Mouse (Mus musculus): Measurements from ENCODE around the gene Macrod2.
"Not testable (repeated sequence)": the region's sequence is repeated elsewhere in the genome, so short reads cannot be mapped to it uniquely, and the experiment has no call there.

The Macrod2 gene

DNA sequence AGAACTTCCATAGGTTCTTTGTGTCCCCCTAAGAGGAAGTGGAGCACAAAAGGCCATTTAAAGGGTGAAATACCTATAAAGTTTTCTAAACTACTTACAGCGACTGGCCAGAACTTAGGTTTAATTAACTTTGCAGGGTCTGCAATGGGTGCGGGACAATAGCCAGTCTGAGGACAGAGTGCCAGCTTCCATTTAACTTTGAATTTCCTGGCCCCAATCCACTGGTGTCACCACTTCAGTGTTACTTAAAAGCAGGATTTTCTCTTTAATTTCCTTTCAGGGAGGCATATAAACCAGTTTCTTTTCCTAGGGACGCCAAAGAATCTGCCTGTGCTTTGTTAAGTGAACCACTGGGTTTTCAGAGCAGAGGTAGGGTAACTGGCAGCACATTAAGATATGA is 303.5 kb downstream of the Macrod2 start:
- no peak for DNase-seq (ENCODE audit: extremely low read depth, low read depth)

- no peak for DNase-seq (ENCODE audit: extremely low read depth, low read depth)
These were observed 308.3 kb downstream of the Macrod2 start for GRCm38 (mm10) chr2:140703377-140703776.

DNA sequence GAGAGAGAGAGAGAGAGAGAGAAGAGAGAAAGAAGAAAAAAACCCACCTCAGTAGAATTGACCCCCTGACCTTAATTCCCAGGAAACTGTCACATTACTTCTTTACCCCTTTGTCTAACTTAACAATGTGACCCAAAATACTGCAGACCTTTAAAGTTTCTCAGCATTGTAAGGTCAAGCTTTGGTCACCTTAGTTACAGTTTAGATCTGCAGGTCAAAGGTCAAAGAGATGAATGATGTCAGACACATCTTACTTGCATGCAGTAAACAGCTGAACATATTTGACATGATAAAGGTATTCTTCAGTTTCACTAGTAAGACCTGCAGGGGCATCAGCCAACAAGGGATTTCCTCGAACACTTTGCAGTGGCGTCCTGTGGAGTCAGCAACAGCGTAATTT is 309.0 kb downstream of the Macrod2 start:
- no peak for DNase-seq (ENCODE audit: extremely low read depth, low read depth)

DNA sequence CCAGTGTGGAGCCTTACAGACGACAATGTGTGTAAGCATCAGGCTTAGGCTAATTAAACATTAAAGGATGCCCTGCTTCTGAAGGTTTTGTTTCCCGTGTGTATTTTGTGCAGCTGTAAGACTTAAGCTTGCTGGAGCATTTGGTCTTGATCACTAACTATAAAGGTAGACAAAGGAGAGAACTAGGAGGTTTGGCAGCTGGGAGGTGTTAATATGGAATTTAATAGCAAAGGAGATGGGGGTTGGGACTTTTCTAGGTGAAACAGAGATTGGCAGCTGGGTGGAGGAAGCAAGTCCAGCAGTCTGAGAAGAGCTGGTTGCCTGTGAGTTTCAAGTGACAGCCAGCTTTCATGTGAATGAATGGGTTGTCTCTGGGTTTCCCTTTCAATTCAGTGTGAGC is 310.2 kb downstream of the Macrod2 start:
- DNase-seq (ENCODE audit: extremely low read depth, low read depth), result no peak

DNA sequence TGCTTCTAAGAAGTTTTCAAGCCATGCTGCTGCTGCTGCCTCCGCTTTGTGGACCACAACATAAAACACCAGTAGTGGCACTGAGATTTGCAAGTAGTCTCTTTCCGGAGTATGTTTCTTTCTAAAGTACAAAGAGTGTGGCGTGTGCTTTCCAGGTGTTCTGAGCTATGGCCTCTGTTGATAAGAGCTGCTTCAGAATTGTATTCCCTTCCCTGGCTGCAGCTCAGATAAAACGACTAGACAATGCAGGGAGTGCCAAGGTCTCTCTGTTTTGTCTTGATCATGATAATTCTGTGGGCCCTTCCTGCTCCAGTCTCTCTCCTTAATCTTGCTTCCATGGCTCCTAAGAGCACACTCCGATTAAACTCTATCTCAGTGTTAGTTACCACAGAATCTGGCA is 312.4 kb downstream of the Macrod2 start:
- no peak for DNase-seq (ENCODE audit: extremely low read depth, low read depth)

- DNase-seq (ENCODE audit: extremely low read depth, low read depth), result no peak
These were observed 320.7 kb downstream of the Macrod2 start for GRCm38 (mm10) chr2:140715822-140716221.

- DNase-seq (ENCODE audit: extremely low read depth, low read depth), result no peak
These were observed 322.3 kb downstream of the Macrod2 start for GRCm38 (mm10) chr2:140717407-140717806.

- no peak for DNase-seq (ENCODE audit: extremely low read depth, low read depth)
These were observed 337.6 kb downstream of the Macrod2 start for GRCm38 (mm10) chr2:140732616-140733183.

DNA sequence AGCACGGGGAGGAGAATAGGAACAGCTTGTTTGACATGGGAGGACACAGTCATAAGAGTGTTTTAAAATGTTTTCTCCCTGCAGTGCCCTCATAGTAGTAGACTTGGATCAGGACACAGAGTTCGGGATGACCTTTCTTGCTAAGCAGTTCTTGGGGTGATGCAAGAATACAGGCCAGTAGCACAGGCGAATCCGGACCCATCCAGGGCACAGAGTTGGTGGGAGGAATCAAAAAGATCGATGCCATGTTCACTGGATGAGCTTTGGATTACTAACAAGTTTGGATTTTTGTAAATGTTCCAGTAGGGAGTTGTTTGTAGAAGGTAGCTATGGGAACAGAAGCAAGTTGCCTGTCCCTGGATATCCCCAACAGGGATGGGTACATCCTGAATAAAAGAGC is 345.4 kb downstream of the Macrod2 start:
- no peak for DNase-seq (ENCODE audit: extremely low read depth, low read depth)

DNA sequence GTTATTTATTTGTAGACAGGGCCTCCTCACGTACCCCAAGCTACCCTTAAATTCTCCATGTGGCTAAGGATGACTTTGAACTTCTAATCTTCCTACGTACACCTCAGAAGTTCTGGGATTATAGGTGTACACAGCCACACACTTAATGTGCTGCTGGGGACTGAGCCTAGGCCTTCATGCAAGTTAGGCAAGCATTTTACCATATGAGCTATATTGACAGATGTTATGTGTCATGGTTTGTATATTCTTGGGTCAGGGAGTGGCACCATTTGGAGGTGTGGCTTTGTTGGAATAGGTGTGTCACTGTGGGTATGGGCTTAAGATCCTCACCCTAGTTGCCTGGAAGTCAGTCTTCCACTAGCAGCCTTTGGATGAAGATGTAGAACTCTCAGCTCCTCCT is 347.8 kb downstream of the Macrod2 start:
- not testable (repeated sequence) for DNase-seq (ENCODE audit: extremely low read depth, low read depth)

- DNase-seq (ENCODE audit: extremely low read depth, low read depth), result no peak
These were observed 363.8 kb downstream of the Macrod2 start for GRCm38 (mm10) chr2:140758881-140759280.

DNA sequence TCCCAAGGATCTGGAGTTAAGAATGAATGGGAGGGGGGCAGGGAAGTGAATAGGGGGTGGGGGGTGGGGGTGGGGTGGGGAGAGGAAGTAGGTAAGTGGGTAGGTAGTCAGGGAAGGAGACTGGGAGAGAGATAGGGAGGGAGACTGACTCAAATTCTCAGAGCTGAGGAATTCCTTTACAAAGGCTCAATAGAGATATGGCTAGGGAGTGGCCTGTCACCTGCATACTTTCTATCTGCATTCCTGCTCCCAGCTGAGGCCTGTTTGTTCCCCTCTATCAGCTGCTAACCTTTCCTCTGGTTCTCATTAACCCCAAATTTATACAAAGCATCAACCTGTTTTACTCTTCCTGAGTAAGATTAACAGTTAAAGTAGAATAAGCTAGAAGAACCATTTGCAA is 364.6 kb downstream of the Macrod2 start:
- DNase-seq (ENCODE audit: extremely low read depth, low read depth), result no peak

DNA sequence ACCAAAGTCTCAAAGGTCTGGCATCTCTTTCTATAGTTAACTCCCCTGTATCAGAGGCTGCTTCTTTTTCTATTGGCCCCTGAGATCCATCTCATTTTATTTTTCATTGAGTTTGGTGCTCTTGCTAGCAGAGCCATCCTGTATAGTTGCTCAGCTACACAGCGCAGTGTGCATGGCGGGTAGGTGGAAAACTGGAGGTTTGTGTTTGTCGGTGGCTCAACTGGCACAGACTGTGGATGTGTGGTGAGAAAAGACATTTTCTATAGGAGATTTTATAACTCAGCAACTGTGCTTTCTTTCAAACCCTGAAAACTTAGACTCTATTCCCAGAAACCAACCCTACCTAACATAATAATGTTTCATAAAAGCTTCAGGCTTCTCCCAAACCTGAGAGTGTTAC is 365.0 kb downstream of the Macrod2 start:
- DNase-seq (ENCODE audit: extremely low read depth, low read depth), result no peak

DNA sequence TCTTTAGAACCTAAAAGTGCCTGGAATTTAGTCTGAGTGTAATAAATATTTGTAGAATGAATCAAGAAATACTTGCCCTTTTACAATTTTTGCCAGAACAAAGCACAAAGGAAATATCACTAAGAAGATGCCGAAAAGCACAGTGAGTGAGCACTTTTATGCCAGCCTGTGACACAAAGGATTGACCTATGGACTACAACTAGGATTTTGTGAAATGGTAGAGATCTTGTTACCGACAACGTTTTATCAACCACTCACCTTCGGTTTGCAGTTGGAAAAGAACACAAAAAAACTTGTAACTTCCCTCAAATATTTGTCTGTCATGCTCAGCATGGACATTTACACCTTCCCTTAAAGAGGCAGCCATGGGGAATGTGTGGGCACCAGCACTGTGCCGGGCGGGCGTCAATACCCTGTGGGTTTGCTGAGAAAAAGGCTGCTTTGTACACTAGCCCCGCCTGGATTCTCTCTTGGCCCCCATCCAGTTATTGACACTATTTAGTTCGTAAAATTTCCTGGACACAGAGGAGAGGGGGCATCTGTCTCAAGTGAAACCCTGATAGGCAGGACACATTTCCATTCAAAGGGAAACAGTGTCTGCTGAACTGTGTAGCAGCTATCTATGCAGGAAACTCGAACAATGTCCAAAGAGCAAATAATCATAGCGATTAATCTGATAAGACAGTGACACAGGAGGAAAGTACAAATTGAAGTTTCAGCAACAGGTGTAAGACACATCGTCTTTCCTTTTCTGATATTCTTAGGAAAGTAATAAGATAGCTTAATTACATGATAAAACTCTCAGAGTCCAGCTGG is 368.2 kb downstream of the Macrod2 start:
- DNase-seq (ENCODE audit: extremely low read depth, low read depth), result no peak

DNA sequence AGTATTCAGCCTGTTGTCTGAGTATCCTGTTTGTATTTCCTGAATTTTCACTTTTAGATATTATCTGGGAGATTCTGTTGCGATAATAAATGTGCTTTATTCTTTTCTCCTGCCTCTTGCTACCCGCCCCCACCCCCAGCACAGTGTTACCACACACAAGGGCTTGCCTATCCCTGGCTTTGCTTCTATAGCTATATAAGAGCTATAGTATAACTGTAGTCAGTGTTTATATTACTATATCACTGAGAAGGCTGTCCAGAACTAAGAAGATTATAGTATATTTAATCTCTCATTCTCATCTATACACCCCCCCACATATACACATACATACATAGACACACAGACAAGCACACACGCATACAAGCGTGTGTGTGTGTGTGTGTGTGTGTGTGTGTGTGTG is 374.4 kb downstream of the Macrod2 start:
- no peak for DNase-seq (ENCODE audit: extremely low read depth, low read depth)

- no peak for DNase-seq (ENCODE audit: extremely low read depth, low read depth)
These were observed 377.7 kb downstream of the Macrod2 start for GRCm38 (mm10) chr2:140772825-140773224.

DNA sequence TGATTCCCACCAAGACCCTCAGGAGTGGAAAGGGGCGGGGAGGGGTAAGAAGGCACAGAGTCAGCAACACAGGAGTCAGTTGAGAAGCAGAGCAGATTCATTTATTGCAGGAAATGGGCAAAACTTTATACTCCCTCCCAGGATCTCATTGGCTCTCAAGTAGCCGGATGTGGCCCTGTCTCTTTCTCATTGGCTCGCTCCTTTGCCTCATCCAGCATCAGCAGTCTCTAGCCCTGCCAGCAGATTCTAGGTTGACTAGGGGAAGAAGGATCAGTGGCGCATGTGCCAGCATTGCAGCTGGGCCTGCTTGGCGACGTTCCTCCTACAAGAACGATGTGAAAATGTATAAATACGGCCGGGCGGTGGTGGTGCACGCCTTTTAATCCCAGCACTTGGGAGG is 378.3 kb downstream of the Macrod2 start:
- DNase-seq (ENCODE audit: extremely low read depth, low read depth), result no peak

GRCm38 (mm10) chr2:140774808-140775370 is 379.8 kb downstream of the Macrod2 start:
- no peak for DNase-seq (ENCODE audit: extremely low read depth, low read depth)

DNA sequence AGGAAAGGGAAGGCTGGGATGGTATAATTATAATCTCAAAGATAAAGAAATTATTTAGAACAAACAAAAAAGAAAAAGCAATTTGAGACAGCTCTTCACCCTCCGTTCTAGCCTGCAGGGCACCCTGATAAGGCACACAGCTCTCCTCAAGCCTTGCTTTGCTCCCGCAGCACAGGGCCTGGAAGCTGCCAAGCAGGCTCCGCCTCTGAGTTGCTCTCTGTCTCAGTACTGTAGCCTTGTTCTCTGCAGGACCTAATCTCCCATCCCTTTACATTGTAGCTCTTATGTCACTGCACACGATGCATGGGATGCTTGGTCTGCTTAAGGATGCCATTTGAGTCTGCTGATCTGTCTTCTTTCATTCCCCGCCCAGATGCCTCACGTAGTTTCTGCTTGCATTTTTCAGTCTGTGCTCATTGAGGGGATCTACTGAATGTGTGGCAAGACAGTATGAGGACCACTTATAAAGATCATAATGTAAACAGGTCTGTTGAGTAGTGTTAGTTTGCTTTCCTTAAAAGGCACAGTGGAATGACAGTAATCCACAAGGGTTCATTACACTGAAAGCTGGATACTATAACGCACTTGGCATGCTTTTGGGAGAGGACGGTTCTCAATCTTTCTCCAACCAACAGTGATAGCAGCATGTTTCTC is 380.5 kb downstream of the Macrod2 start:
- DNase-seq (ENCODE audit: extremely low read depth, low read depth), result no peak

GRCm38 (mm10) chr2:140778212-140778611 is 383.1 kb downstream of the Macrod2 start:
- no peak for DNase-seq (ENCODE audit: extremely low read depth, low read depth)

DNA sequence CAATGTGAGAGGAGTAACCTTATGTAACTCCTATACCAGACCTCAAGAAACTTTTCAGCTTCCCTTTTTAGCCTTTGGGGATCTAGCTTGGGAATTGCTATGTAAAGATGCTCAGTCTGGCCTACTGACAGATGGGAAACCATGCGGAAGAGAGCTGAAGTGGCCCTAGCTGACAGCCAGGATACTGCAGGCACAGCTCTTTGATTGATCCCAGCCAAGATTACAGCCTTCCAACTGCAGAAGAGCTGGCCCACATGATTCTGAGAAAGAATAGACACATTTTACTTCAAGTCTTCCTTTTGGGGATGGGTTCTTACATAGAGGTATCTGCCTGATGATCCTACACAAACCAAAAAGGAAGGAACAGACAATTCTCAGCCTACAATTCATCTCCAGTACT is 387.9 kb downstream of the Macrod2 start:
- DNase-seq (ENCODE audit: extremely low read depth, low read depth), result no peak

DNA sequence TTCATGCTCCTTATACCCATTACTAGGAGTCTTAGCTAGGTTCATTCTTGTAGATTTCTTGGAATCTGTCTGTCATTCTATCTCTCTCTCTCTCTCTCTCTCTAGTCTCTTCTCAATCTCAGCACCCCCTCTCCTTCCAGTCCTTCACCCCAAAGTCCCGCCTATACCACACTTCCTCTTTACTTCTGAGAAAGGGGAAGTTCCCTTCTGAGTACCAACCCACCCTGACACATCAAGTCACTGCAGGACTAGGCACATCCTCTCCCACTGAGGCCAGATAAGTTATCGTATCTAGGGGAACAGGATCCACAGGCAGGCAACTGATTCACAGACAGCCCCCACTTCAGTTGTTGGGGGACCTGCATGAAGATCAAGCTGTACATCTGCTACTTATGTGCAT is 389.5 kb downstream of the Macrod2 start:
- peak; percentile 63 for DNase-seq (ENCODE audit: extremely low read depth, low read depth)

Measured in MEL-GATA-1-ER (cell line).